Mouse (Mus musculus) cortical plate, adult 2 months (tissue): ENCODE results near the gene Maml3. TPM values are rescaled to one million over a fixed set of nuclear protein-coding genes. Genes with fewer than 3 reads are reported as not detected.

Experiments used
- H3K27ac ChIP-seq: fragments of 200-500 bp; 2 replicates; pipeline ENCODE4 v1.5.1; 2012; ENCODE audit warnings: low read length, control low read depth, inconsistent platforms; ENCODE audit not compliant: insufficient read depth
- H3K4me1 ChIP-seq: fragments of 200-500 bp; 2 replicates; pipeline ENCODE4 v1.6.1; 2011; ENCODE audit warnings: low read length; ENCODE audit not compliant: control insufficient read depth, insufficient read depth
- H3K4me3 ChIP-seq: fragments of 200-500 bp; 2 replicates; pipeline ENCODE4 v1.5.1; 2011; ENCODE audit warnings: mild to moderate bottlenecking, low read length, control low read depth; ENCODE audit not compliant: insufficient read depth
- CTCF ChIP-seq: fragments of 200-500 bp; IDR thresholded peaks from 2 replicates; pipeline ENCODE4 v1.5.1; 2011; ENCODE audit warnings: mild to moderate bottlenecking, control low read depth, low read length; ENCODE audit not compliant: insufficient read depth; ENCODE audit errors: extremely low read depth
- POLR2A ChIP-seq: fragments of 200-500 bp; IDR thresholded peaks from 2 replicates; pipeline ENCODE4 v1.6.1; 2011; ENCODE audit warnings: mild to moderate bottlenecking, low read length, control low read depth; ENCODE audit not compliant: insufficient read depth; ENCODE audit errors: extremely low read depth
- polyA plus RNA-seq: library from polyadenylated mRNA; depleted of rRNA; stranded (reverse); fragments of >200 nt; gene quantifications from 2 replicates; pipeline ENCODE4 v1.2.3, GENCODE M21; 2012; rRNA removed

Maml3 gene
- 2.4 and 2.7 TPM in 2 replicates for polyA plus RNA-seq

GRCm38 (mm10) chr3:52104636-52105151 lies at the start of gene Maml3:
Gene Maml3, minus strand, starts transcription at chr3:52105076.
- peaks cover 2% of the 10 kb centered on the region; the same call in 1 of the 2 replicates for H3K4me1 ChIP-seq
- no peak for TF ChIP-seq POLR2A
- H3K4me3 ChIP-seq: peak within 1 kb of the TSS; percentile 88
- H3K27ac ChIP-seq: peak within 1 kb of the TSS; percentile 60; the same call in 1 of the 2 replicates

- TF ChIP-seq CTCF: no peak
- no peak for TF ChIP-seq POLR2A
- no peak overlapping the region for H3K4me3 ChIP-seq
- no peak overlapping the region for H3K27ac ChIP-seq
- H3K4me1 ChIP-seq: no peaks in the 10 kb centered on the region
Observed at GRCm38 (mm10) chr3:52151155-52151554, 46.3 kb upstream of the Maml3 start.

GRCm38 (mm10) chr3:52148301-52148700 lies 43.4 kb upstream of the Maml3 start:
- Histone ChIP-seq H3K4me3 (no peak overlapping the region), H3K27ac (no peak overlapping the region), H3K4me1 (no peaks in the 10 kb centered on the region)
- TF ChIP-seq POLR2A (no peak), CTCF (no peak)

GRCm38 (mm10) chr3:52144776-52145460 lies 40.0 kb upstream of the Maml3 start:
- TF ChIP-seq CTCF (no peak), POLR2A (no peak)
- H3K27ac ChIP-seq: no peak overlapping the region
- no peaks in the 10 kb centered on the region for H3K4me1 ChIP-seq
- H3K4me3 ChIP-seq: no peak overlapping the region

- no peak overlapping the region for H3K27ac ChIP-seq
- no peaks in the 10 kb centered on the region; the same call in 1 of the 2 replicates for H3K4me1 ChIP-seq
- TF ChIP-seq POLR2A: no peak
- TF ChIP-seq CTCF: no peak
- H3K4me3 ChIP-seq: no peak overlapping the region
Observed at GRCm38 (mm10) chr3:52143017-52143416, 38.1 kb upstream of the Maml3 start.

GRCm38 (mm10) chr3:52140162-52140561 lies 35.3 kb upstream of the Maml3 start:
- Histone ChIP-seq H3K4me3 (no peak overlapping the region), H3K27ac (no peak overlapping the region), H3K4me1 (no peaks in the 10 kb centered on the region; the same call in 1 of the 2 replicates)
- TF ChIP-seq CTCF: no peak
- no peak for TF ChIP-seq POLR2A

GRCm38 (mm10) chr3:52125421-52125820 lies 20.5 kb upstream of the Maml3 start:
- Histone ChIP-seq H3K4me1 (no peaks in the 10 kb centered on the region), H3K27ac (no peak overlapping the region), H3K4me3 (no peak overlapping the region)
- TF ChIP-seq CTCF (no peak), POLR2A (no peak)

- Histone ChIP-seq H3K4me1 (no peaks in the 10 kb centered on the region), H3K27ac (no peak overlapping the region), H3K4me3 (no peak overlapping the region)
- TF ChIP-seq CTCF (no peak), POLR2A (no peak)
Observed at GRCm38 (mm10) chr3:52120858-52121257, 16.0 kb upstream of the Maml3 start.

- TF ChIP-seq CTCF: no peak
- TF ChIP-seq POLR2A: no peak
- Histone ChIP-seq H3K27ac (no peak overlapping the region), H3K4me1 (no peaks in the 10 kb centered on the region), H3K4me3 (no peak overlapping the region)
Observed at GRCm38 (mm10) chr3:52119216-52119615, 14.3 kb upstream of the Maml3 start.

GRCm38 (mm10) chr3:52115421-52115820 lies 10.5 kb upstream of the Maml3 start:
- Histone ChIP-seq H3K4me1 (no peaks in the 10 kb centered on the region), H3K4me3 (no peak overlapping the region), H3K27ac (no peak overlapping the region)
- no peak for TF ChIP-seq POLR2A
- no peak for TF ChIP-seq CTCF
